Mouse (Mus musculus) heart, adult 9 months (tissue): ENCODE measurements around the gene Inpp4a.

ENCODE experiments used
- DNase-seq, 2 experiments: peaks; one replicate each; pipeline ENCODE4 v3.0.0; 2022; ENCODE audit warnings: low spot score in 2 of 2

The Inpp4a gene

GRCm38 (mm10) chr1:37299540-37300491 is at the start of gene Inpp4a:
TSS of gene Inpp4a (plus strand) at chr1:37299865.
- peak; percentile 88 to 89 for DNase-seq

GRCm38 (mm10) chr1:37250643-37251310 is 48.9 kb upstream of the Inpp4a start:
- peak; percentile 27 to 72 for DNase-seq

- DNase-seq, result no peak
These were observed 41.2 kb upstream of the Inpp4a start for GRCm38 (mm10) chr1:37258443-37258842.

GRCm38 (mm10) chr1:37272464-37272863 is 27.2 kb upstream of the Inpp4a start:
- peak; percentile 10 to 48 for DNase-seq

- DNase-seq, result no peak
These were observed 13.1 kb upstream of the Inpp4a start for GRCm38 (mm10) chr1:37286556-37286955.

GRCm38 (mm10) chr1:37287748-37288147 is 11.9 kb upstream of the Inpp4a start:
- no peak for DNase-seq

GRCm38 (mm10) chr1:37288181-37288935 is 11.3 kb upstream of the Inpp4a start:
- no peak for DNase-seq

- no peak for DNase-seq
These were observed 10.7 kb upstream of the Inpp4a start for GRCm38 (mm10) chr1:37288941-37289340.

GRCm38 (mm10) chr1:37296414-37296813 is 3.3 kb upstream of the Inpp4a start:
- DNase-seq, result no peak

- no peak for DNase-seq
These were observed 761 bp upstream of the Inpp4a start for GRCm38 (mm10) chr1:37298904-37299303.

- DNase-seq, result no peak
These were observed 985 bp downstream of the Inpp4a start for GRCm38 (mm10) chr1:37300650-37301049.

GRCm38 (mm10) chr1:37302801-37303200 is 3.1 kb downstream of the Inpp4a start:
- DNase-seq, result no peak

GRCm38 (mm10) chr1:37305691-37306287 is 6.1 kb downstream of the Inpp4a start:
- no peak for DNase-seq

- DNase-seq, result no peak
These were observed 7.9 kb downstream of the Inpp4a start for GRCm38 (mm10) chr1:37307586-37307985.

- no peak for DNase-seq
These were observed 8.5 kb downstream of the Inpp4a start for GRCm38 (mm10) chr1:37308021-37308742.

GRCm38 (mm10) chr1:37308743-37309100 is 9.1 kb downstream of the Inpp4a start:
- DNase-seq, result no peak

GRCm38 (mm10) chr1:37309939-37310515 is 10.4 kb downstream of the Inpp4a start:
- DNase-seq, result no peak

- no peak for DNase-seq
These were observed 14.7 kb downstream of the Inpp4a start for GRCm38 (mm10) chr1:37314338-37314737.

GRCm38 (mm10) chr1:37317644-37318285 is 18.1 kb downstream of the Inpp4a start:
- DNase-seq, result no peak

- no peak for DNase-seq
These were observed 18.9 kb downstream of the Inpp4a start for GRCm38 (mm10) chr1:37318558-37318957.
